Mouse (Mus musculus) myocyte (in vitro differentiated cells): Measurements from ENCODE around the gene Derl3.

ENCODE experiments used
- E2F4 ChIP-seq: IDR thresholded peaks from one replicate; pipeline ENCODE4 v1.6.1; 2011; ENCODE audit warnings: mild to moderate bottlenecking, control low read depth, moderate library complexity; ENCODE audit not compliant: insufficient read depth
- POLR2A ChIP-seq: IDR thresholded peaks from one replicate; pipeline ENCODE4 v1.6.1; 2011; ENCODE audit warnings: low read depth, mild to moderate bottlenecking, control low read depth, moderate library complexity; ENCODE audit not compliant: insufficient read length
- TCF12 ChIP-seq: IDR thresholded peaks from one replicate; pipeline ENCODE4 v1.6.1; 2011; ENCODE audit warnings: mild to moderate bottlenecking, control low read depth; ENCODE audit not compliant: poor library complexity, insufficient read depth, severe bottlenecking
- USF1 ChIP-seq: IDR thresholded peaks from one replicate; pipeline ENCODE4 v1.6.1; 2011; ENCODE audit warnings: low read depth, mild to moderate bottlenecking, control low read depth, moderate library complexity

DNA sequence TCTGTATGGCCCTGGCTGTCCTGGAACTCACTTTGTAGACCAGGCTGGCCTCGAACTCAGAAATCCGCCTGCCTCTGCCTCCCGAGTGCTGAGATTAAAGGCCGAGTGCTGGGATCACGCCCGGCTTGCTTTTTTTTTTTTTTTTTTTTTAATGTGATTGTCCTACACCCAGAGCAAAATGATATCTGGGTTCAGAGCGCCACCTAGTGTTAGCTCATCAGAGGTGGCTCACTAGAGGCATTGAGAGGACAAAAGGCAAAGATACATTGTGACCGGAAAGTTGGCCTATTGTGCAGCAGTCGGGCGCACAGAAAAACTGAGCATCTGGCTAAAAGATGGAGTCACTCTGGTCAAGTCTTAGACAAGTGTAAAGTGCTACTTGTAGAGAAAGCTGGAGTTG is 39.8 kb upstream of the Derl3 start:
- TF ChIP-seq TCF12 (no peak), POLR2A (no peak), USF1 (no peak), E2F4 (no peak)
